Mouse (Mus musculus): ENCODE data around the gene Fam20b.
"Not testable (repeated sequence)": the region's sequence is repeated elsewhere in the genome, so short reads cannot be mapped to it uniquely, and the experiment has no call there.

Gene Fam20b

GRCm38 (mm10) chr1:156671921-156672320 lies 47.0 kb downstream of the Fam20b start:
- no peak for DNase-seq (ENCODE audit: low spot score)

GRCm38 (mm10) chr1:156669208-156669983 lies 49.5 kb downstream of the Fam20b start:
- no peak for DNase-seq (ENCODE audit: low spot score)

GRCm38 (mm10) chr1:156668602-156669001 lies 50.3 kb downstream of the Fam20b start:
- DNase-seq (ENCODE audit: low spot score): no peak

GRCm38 (mm10) chr1:156667141-156667926 lies 51.6 kb downstream of the Fam20b start:
- no peak for DNase-seq (ENCODE audit: low spot score)

- no peak for DNase-seq (ENCODE audit: low spot score)
Observed at GRCm38 (mm10) chr1:156665777-156666176, 53.1 kb downstream of the Fam20b start.

- DNase-seq (ENCODE audit: low spot score): not testable (repeated sequence)
Observed at GRCm38 (mm10) chr1:156660660-156661236, 58.1 kb downstream of the Fam20b start.

- DNase-seq (ENCODE audit: low spot score): no peak
Observed at GRCm38 (mm10) chr1:156659906-156660659, 58.8 kb downstream of the Fam20b start.

- DNase-seq (ENCODE audit: low spot score): no peak
Observed at GRCm38 (mm10) chr1:156658676-156659075, 60.2 kb downstream of the Fam20b start.

GRCm38 (mm10) chr1:156657523-156657922 lies 61.4 kb downstream of the Fam20b start:
- no peak for DNase-seq (ENCODE audit: low spot score)

- DNase-seq (ENCODE audit: low spot score): no peak
Observed at GRCm38 (mm10) chr1:156654735-156655530, 64.0 kb downstream of the Fam20b start.

- no peak for DNase-seq (ENCODE audit: low spot score)
Observed at GRCm38 (mm10) chr1:156652189-156652822, 66.6 kb downstream of the Fam20b start.

GRCm38 (mm10) chr1:156650631-156651030 lies 68.3 kb downstream of the Fam20b start:
- DNase-seq (ENCODE audit: low spot score): no peak

- DNase-seq (ENCODE audit: low spot score): no peak
Observed at GRCm38 (mm10) chr1:156648705-156649104, 70.2 kb downstream of the Fam20b start.

GRCm38 (mm10) chr1:156645971-156646370 lies 72.9 kb downstream of the Fam20b start:
- no peak for DNase-seq (ENCODE audit: low spot score)

- no peak for DNase-seq (ENCODE audit: low spot score)
Observed at GRCm38 (mm10) chr1:156644780-156645523, 73.9 kb downstream of the Fam20b start.

- no peak for DNase-seq (ENCODE audit: low spot score)
Observed at GRCm38 (mm10) chr1:156644061-156644460, 74.8 kb downstream of the Fam20b start.

GRCm38 (mm10) chr1:156642813-156643212 lies 76.1 kb downstream of the Fam20b start:
- DNase-seq (ENCODE audit: low spot score): no peak

GRCm38 (mm10) chr1:156641808-156642207 lies 77.1 kb downstream of the Fam20b start:
- no peak for DNase-seq (ENCODE audit: low spot score)

- no peak for DNase-seq (ENCODE audit: low spot score)
Observed at GRCm38 (mm10) chr1:156640577-156640976, 78.3 kb downstream of the Fam20b start.

- no peak for DNase-seq (ENCODE audit: low spot score)
Observed at GRCm38 (mm10) chr1:156639455-156639854, 79.4 kb downstream of the Fam20b start.
